Mouse (Mus musculus) cortical plate, adult 2 months (tissue): Measurements from ENCODE around the gene Zdhhc5. TPM values are rescaled to one million over a fixed set of nuclear protein-coding genes. Genes with fewer than 3 reads are reported as not detected.

Experiments
- H3K27ac ChIP-seq: fragments of 200-500 bp; 2 replicates; pipeline ENCODE4 v1.5.1; 2012; ENCODE audit warnings: low read length, control low read depth, inconsistent platforms; ENCODE audit not compliant: insufficient read depth
- H3K4me1 ChIP-seq: fragments of 200-500 bp; 2 replicates; pipeline ENCODE4 v1.6.1; 2011; ENCODE audit warnings: low read length; ENCODE audit not compliant: control insufficient read depth, insufficient read depth
- H3K4me3 ChIP-seq: fragments of 200-500 bp; 2 replicates; pipeline ENCODE4 v1.5.1; 2011; ENCODE audit warnings: mild to moderate bottlenecking, low read length, control low read depth; ENCODE audit not compliant: insufficient read depth
- CTCF ChIP-seq: fragments of 200-500 bp; IDR thresholded peaks from 2 replicates; pipeline ENCODE4 v1.5.1; 2011; ENCODE audit warnings: mild to moderate bottlenecking, control low read depth, low read length; ENCODE audit not compliant: insufficient read depth; ENCODE audit errors: extremely low read depth
- POLR2A ChIP-seq: fragments of 200-500 bp; IDR thresholded peaks from 2 replicates; pipeline ENCODE4 v1.6.1; 2011; ENCODE audit warnings: mild to moderate bottlenecking, low read length, control low read depth; ENCODE audit not compliant: insufficient read depth; ENCODE audit errors: extremely low read depth
- polyA plus RNA-seq: library from polyadenylated mRNA; depleted of rRNA; stranded (reverse); fragments of >200 nt; gene quantifications from 2 replicates; pipeline ENCODE4 v1.2.3, GENCODE M21; 2012

Gene Zdhhc5
- polyA plus RNA-seq, 1 experiment, result 29.7 TPM

DNA sequence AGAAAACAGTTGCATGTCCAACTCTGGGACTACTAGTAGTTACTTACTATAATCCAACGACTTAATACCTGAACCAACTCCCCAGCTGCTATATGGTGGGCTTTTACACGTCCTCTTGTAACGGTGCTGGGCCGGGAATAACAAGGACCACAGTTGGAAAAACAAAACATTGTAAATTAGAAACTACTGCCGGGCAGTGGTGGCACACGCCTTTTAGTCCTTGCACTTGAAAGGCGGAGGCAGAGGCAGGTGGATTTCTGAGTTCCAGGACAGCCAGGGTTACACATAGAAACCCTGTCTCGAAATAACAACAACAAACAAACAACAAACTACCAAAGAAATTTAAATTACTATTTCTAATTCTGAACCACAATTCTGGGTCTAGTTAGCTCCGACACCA is 11.7 kb upstream of the Zdhhc5 start:
- no peaks in the 10 kb centered on the region; the same call in 1 of the 2 replicates for H3K4me1 ChIP-seq
- H3K27ac ChIP-seq, result no peak overlapping the region
- H3K4me3 ChIP-seq, result peak overlapping the region; percentile 50
- TF ChIP-seq CTCF (no peak), POLR2A (no peak)

DNA sequence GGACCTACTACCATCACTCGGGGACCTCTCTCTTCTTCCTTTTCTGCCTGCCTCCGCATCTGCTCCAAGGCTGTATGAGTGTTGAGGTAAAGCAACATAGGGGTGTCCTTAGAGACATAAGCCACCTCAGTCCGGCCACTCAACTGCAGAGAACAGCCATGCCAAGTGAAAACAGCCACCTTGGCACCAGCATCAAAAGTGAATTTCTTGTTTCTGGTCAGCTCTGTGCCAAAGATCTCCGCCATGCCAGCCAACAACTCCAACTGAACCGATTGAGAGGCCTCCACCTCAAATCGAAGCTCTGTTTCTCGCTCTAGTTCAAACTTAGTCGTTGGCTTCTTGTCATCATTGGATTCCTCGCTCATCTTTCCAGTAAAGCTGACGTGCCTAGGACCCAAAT is 10.8 kb upstream of the Zdhhc5 start:
- TF ChIP-seq CTCF (no peak), POLR2A (no peak)
- H3K4me1 ChIP-seq, result no peaks in the 10 kb centered on the region; the same call in 1 of the 2 replicates
- H3K4me3 ChIP-seq, result no peak overlapping the region
- no peak overlapping the region for H3K27ac ChIP-seq

DNA sequence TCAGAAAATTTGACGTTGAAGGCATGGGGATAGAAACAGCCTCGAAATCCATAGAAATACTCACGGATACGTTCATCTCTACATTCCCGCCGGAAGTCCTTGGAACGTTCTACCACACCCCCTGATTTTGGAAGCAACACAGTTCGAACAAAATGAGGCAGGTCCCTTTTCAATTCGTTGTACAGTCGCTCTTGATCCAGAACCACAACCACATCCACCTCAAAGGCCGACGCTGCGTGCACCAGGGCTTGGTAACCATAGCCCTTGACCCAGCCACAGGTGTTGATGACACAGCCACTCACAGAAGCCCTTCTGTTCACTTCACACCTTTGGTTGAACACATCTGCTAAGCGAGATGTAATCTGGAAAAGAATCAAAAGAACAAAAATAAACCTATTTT is 8.9 kb upstream of the Zdhhc5 start:
- H3K4me1 ChIP-seq, result no peaks in the 10 kb centered on the region; the same call in 1 of the 2 replicates
- H3K27ac ChIP-seq, result no peak overlapping the region
- no peak overlapping the region for H3K4me3 ChIP-seq
- no peak for TF ChIP-seq CTCF
- no peak for TF ChIP-seq POLR2A

DNA sequence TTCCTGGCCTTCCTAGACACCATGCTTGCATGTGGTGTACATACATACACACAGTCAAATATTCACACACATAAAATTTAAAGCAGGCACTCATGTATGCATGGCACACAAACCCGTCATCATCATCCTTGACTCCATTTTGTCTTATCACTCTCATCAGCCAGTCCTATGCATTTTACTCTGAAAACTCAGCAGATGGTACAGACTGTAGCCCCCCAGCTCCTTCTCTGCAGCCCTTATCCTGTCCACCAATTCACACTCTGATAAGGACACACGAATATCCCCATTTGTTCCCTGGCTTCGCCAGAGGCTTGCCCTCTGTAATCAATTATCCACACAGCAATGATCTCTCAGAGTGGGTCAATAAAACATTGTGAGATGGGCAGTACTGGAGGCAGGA is 6.2 kb upstream of the Zdhhc5 start:
- Histone ChIP-seq H3K27ac (no peak overlapping the region), H3K4me3 (no peak overlapping the region), H3K4me1 (no peaks in the 10 kb centered on the region; the same call in 1 of the 2 replicates)
- TF ChIP-seq POLR2A, result no peak
- TF ChIP-seq CTCF, result no peak

DNA sequence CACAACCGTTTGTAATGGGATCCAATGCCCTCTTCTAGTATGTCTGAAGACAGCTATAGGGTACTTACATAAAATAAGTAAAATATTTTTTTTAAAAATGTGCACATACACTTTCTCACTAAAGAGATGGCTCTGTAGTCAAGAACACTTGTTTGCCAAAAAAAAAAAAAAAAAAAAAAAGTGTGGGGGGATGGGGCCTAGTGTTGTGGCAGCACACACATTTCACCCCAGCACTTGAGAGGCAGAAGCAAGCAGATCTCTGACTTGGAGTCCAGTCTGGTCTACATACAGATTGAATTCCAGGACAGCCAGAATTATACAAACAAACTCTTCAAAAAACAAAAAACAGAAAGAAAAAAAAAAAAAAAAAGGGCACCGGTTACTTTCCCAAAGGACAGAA is 5.7 kb upstream of the Zdhhc5 start:
- Histone ChIP-seq H3K27ac (no peak overlapping the region), H3K4me3 (no peak overlapping the region), H3K4me1 (no peaks in the 10 kb centered on the region; the same call in 1 of the 2 replicates)
- no peak for TF ChIP-seq CTCF
- TF ChIP-seq POLR2A, result no peak

DNA sequence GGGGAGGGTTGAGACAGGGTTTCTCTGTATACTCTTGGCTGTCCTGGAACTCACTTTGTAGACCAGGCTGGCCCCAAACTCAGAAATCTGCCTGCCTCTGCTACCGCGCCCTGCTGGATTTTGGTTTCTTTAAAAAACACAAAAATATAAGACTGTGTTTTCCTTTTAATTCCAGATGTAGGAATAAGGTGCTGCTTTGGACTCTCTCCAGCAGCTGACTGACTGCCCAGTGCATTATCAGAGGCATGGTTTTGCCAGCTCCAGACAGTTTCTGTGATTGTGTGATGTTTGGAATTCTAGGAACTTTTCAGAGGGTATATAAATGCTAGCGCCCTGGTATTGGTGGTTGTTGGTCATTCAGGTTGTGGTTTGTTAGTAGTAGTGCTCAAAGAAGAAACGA is 2.4 kb upstream of the Zdhhc5 start:
- H3K27ac ChIP-seq, result no peak overlapping the region
- H3K4me1 ChIP-seq, result peaks cover 2% of the 10 kb centered on the region; the same call in 1 of the 2 replicates
- TF ChIP-seq POLR2A (no peak), CTCF (no peak)
- no peak overlapping the region for H3K4me3 ChIP-seq

DNA sequence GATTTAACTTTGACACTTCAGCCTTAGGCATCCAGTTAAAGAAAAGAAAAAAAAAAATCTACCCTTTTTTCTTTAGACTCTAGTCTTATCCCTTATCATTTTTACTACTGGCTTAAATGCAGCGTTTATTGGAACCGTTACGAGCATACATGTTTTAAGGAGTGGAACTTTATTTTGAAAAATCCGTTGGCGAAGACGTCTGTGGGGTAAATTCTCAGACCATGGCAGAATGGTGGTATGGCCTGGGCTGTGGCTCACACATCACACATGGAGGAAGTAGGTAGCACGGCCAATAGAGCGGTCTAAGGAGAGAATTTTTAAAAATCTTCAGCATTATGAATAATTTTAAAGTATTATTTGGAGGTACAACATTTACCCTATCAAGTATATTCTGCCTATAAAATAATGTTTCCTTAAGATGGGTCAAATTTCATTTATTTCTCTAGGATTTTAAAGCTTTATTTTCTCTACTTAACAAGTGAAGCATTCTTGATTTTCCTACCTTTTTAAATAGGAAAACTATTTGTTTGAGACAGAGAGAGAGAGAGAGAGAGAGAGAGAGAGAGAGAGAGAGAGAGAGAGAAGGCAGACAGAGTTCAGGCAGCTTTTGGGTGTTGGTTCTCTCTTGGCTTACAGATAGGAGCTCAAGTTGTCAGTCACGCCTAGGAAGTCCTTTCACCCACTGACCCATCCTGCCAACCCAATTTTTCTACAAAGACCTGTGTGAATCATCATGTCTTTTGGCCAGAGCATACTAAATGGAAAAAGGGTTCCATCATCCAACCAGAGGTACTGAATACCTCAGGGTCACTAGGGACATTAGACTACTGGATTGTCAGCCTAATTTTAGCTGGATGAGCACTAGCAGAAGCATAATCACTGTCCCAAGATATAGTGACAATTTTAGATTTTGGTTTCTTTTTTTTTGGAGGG is 1.7 kb upstream of the Zdhhc5 start:
- peak overlapping the region; percentile 62 for H3K4me3 ChIP-seq
- H3K4me1 ChIP-seq, result peaks cover 2% of the 10 kb centered on the region; the same call in 1 of the 2 replicates
- TF ChIP-seq POLR2A, result no peak
- TF ChIP-seq CTCF, result no peak
- H3K27ac ChIP-seq, result peak overlapping the region; percentile 82

DNA sequence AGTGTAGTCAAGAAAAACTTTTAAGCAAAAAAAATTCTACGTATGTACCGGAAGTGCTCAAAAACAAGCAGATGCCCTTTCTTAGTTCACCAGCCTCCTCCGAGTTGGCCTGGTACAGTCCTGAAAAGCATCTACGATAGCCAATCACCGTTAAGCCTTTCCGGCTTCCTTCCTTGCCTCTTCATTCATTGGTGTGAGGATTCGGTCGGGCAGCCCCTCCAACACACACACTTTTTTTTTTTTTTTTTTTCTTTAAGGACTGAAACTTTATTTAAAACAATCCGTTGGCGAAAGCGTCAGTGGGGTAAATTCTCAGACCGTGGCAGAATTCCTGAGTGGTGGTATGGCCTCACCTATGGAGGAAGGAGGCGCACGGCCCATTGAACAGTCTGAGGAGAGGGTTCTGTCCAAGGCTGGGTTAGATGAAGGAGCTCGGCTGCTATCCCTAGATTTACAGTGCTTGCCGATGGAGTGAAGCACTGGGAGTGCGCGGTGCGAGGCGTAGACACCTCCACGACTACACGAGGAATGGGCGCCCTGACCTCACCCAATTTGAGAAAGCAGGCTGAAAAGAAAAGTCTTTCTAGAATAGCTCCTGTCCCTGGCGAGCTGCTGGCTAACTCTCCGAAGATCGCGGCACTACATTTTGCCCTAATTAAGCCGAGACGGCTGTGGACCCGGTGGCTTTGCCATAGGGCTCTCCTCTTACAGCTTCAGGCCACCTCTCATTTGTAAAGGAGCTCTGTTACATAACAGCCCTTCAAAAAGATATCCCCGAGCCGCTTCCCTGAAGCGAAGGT is 782 bp upstream of the Zdhhc5 start:
- Histone ChIP-seq H3K4me1 (peaks cover 2% of the 10 kb centered on the region; the same call in 1 of the 2 replicates), H3K4me3 (peak overlapping the region; percentile 62), H3K27ac (peak overlapping the region; percentile 82)
- no peak for TF ChIP-seq CTCF
- TF ChIP-seq POLR2A, result peak; percentile 54

DNA sequence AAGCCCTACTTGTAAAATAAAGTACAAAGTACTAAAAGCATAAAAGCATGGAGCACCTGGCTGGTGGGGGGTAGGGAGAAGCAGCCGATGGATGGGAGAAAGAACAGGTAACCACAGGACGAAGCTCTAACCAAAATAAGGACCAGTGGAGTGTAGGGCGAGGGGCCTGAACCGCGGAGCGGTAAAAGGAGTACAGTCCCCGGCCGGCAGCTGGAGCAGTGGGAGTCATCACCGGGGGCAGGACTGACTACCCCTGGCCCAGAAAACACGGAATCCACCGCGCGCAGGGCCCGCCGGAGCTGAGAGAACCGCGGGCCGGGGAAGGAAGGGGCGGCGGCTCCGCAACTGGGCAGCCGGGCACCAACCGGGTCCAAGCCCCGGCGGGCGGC is 564 bp downstream of the Zdhhc5 start:
- peak overlapping the region; percentile 96 for H3K27ac ChIP-seq
- TF ChIP-seq POLR2A (no peak), CTCF (no peak)

More for the DNA sequence above, 564 bp downstream of the Zdhhc5 start:
- Histone ChIP-seq H3K4me1 (peaks cover 2% of the 10 kb centered on the region; the same call in 1 of the 2 replicates), H3K4me3 (peak overlapping the region; percentile 62)
